Mouse (Mus musculus): Measurements from ENCODE around the gene Hacd4. TPM values are rescaled to one million over a fixed set of nuclear protein-coding genes. Genes with fewer than 3 reads are reported as not detected.

Gene Hacd4
- total and polyA plus RNA-seq, 2 experiments from 2014 or later: 3.7 to 4.7 TPM

DNA sequence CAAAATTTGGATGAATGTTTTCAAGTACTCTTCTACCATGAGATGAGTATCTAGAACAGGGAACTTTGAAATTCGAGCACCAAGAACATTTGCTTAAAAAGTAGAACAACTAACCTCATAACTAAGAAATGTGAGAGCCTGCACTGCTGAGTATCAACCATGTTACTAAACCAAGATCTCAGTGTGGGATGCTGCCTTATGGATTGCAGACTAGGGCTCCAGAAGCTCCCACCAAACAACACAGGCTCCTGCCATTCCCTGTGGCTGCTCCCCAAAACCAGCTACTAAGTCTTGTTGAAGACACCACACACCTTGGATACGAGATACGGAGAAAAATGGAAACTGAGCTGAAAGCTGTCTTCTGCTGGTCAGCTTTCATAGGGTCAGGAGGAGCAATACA is 37.4 kb upstream of the Hacd4 start:
- no peaks in the 10 kb centered on the region for H3K4me1 ChIP-seq (ENCODE audit: insufficient read depth, low read length)
- no peak overlapping the region for H3K4me3 ChIP-seq (ENCODE audit: low read depth, low read length)
- ATAC-seq (ENCODE audit: low FRiP score): no peak
- no peak overlapping the region for H3K9ac ChIP-seq (replicated peaks; ENCODE audit: low read length, poor library complexity, severe bottlenecking)
- 91% methylated on average over 3 of the region's 3 CpGs for WGBS
- H3K9me3 ChIP-seq (ENCODE audit: low read length): no peaks in the 10 kb centered on the region
- H3K27me3 ChIP-seq (ENCODE audit: insufficient read depth, low read length): no peaks in the 10 kb centered on the region
- no peaks in the 10 kb centered on the region for H3K36me3 ChIP-seq (ENCODE audit: insufficient read depth, low read length)
- no peak overlapping the region for H3K4me2 ChIP-seq (ENCODE audit: low read depth, low read length, poor library complexity, severe bottlenecking)
- no peak for TF ChIP-seq CTCF (IDR thresholded peaks at IDR 0.05)
- DNase-seq (ENCODE audit: low spot score): no peak
- H3K27ac ChIP-seq (ENCODE audit: low read depth, low read length): no peak overlapping the region

DNA sequence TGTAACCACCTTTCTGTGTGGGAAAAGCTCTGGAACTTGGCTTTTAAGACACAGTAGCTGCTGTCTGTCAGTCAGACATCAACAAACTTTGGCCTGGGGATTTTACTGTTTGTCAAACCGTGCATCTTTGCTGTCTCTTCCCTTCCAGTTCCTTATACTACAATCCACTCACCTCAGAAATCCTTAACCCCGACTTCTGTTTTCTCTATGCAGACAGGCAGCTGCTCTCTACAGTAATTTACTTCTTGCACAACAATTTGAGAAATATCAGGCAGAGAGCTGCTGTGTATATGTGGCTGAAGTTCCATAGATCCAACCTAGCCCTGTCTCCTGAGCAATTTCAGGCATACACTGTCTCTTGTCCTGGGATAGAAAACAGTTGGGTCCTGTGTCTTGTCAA is 32.8 kb upstream of the Hacd4 start:
- H3K4me2 ChIP-seq (ENCODE audit: low read depth, low read length, poor library complexity, severe bottlenecking): no peak overlapping the region
- H3K4me1 ChIP-seq (ENCODE audit: insufficient read depth, low read length): no peaks in the 10 kb centered on the region
- H3K36me3 ChIP-seq (ENCODE audit: insufficient read depth, low read length): no peaks in the 10 kb centered on the region
- no peaks in the 10 kb centered on the region for H3K9me3 ChIP-seq (ENCODE audit: low read length)
- ATAC-seq (ENCODE audit: low FRiP score) (no peak), DNase-seq (ENCODE audit: low spot score) (no peak)
- no peak overlapping the region for H3K9ac ChIP-seq (replicated peaks; ENCODE audit: low read length, poor library complexity, severe bottlenecking)
- no peaks in the 10 kb centered on the region for H3K27me3 ChIP-seq (ENCODE audit: insufficient read depth, low read length)
- TF ChIP-seq CTCF (IDR thresholded peaks at IDR 0.05): no peak
- H3K4me3 ChIP-seq (ENCODE audit: low read depth, low read length): no peak overlapping the region
- 69% methylated on average over 2 of the region's 2 CpGs for WGBS
- H3K27ac ChIP-seq (ENCODE audit: low read depth, low read length): no peak overlapping the region

DNA sequence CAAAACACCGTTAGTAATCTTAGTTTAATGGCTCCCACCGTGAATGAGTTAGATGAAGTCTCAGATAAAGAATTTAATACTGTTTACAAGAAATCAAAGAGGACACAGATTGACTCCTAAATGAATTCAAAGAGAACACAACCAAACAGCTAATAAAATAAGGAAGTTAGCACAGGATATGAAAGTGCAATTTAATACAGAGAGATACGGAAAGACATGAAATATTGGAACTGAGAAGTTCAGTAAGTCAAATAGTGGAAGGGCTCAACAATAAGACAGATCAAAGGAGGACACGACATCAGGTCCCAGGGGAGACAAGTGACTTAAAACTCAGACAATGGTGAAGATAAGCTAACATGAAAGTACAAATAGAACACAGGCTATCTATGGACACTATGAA is 25.8 kb upstream of the Hacd4 start:
- no peak for TF ChIP-seq CTCF (IDR thresholded peaks at IDR 0.05)
- no peaks in the 10 kb centered on the region for H3K36me3 ChIP-seq (ENCODE audit: insufficient read depth, low read length)
- no peak overlapping the region for H3K9ac ChIP-seq (replicated peaks; ENCODE audit: low read length, poor library complexity, severe bottlenecking)
- WGBS: 77% methylated on average over 4 of the region's 4 CpGs
- ATAC-seq (ENCODE audit: low FRiP score) (no peak), DNase-seq (ENCODE audit: low spot score) (no peak)
- no peak overlapping the region for H3K4me3 ChIP-seq (ENCODE audit: low read depth, low read length)
- no peak overlapping the region for H3K27ac ChIP-seq (ENCODE audit: low read depth, low read length)
- H3K4me1 ChIP-seq (ENCODE audit: insufficient read depth, low read length): no peaks in the 10 kb centered on the region
- H3K4me2 ChIP-seq (ENCODE audit: low read depth, low read length, poor library complexity, severe bottlenecking): no peak overlapping the region
- H3K9me3 ChIP-seq (ENCODE audit: low read length): no peaks in the 10 kb centered on the region
- no peaks in the 10 kb centered on the region for H3K27me3 ChIP-seq (ENCODE audit: insufficient read depth, low read length)

- Histone ChIP-seq H3K27ac (ENCODE audit: low read depth, low read length) (no peak overlapping the region), H3K36me3 (ENCODE audit: insufficient read depth, low read length) (no peaks in the 10 kb centered on the region), H3K4me1 (ENCODE audit: insufficient read depth, low read length) (no peaks in the 10 kb centered on the region), H3K9ac (replicated peaks; ENCODE audit: low read length, poor library complexity, severe bottlenecking) (no peak overlapping the region), H3K27me3 (ENCODE audit: insufficient read depth, low read length) (no peaks in the 10 kb centered on the region), H3K9me3 (ENCODE audit: low read length) (no peaks in the 10 kb centered on the region), H3K4me3 (ENCODE audit: low read depth, low read length) (no peak overlapping the region), H3K4me2 (ENCODE audit: low read depth, low read length, poor library complexity, severe bottlenecking) (no peak overlapping the region)
- DNase-seq (ENCODE audit: low spot score): no peak
- ATAC-seq (ENCODE audit: low FRiP score): no peak
- TF ChIP-seq CTCF (IDR thresholded peaks at IDR 0.05): no peak
- WGBS: 77% methylated on average over 8 of the region's 8 CpGs
Measured at GRCm38 (mm10) chr4:88462981-88463646, 24.4 kb upstream of the Hacd4 start.

GRCm38 (mm10) chr4:88462501-88462900 is 23.8 kb upstream of the Hacd4 start:
- ATAC-seq (ENCODE audit: low FRiP score): no peak

GRCm38 (mm10) chr4:88461315-88461714 is 22.6 kb upstream of the Hacd4 start:
- no peak overlapping the region for H3K9ac ChIP-seq (replicated peaks; ENCODE audit: low read length, poor library complexity, severe bottlenecking)
- TF ChIP-seq CTCF (IDR thresholded peaks at IDR 0.05): no peak
- no peaks in the 10 kb centered on the region for H3K27me3 ChIP-seq (ENCODE audit: insufficient read depth, low read length)
- H3K4me2 ChIP-seq (ENCODE audit: low read depth, low read length, poor library complexity, severe bottlenecking): no peak overlapping the region
- WGBS: 70% methylated on average over 2 of the region's 2 CpGs
- ATAC-seq (ENCODE audit: low FRiP score) (no peak), DNase-seq (ENCODE audit: low spot score) (no peak)
- H3K27ac ChIP-seq (ENCODE audit: low read depth, low read length): no peak overlapping the region
- no peaks in the 10 kb centered on the region for H3K36me3 ChIP-seq (ENCODE audit: insufficient read depth, low read length)
- no peaks in the 10 kb centered on the region for H3K4me1 ChIP-seq (ENCODE audit: insufficient read depth, low read length)
- no peaks in the 10 kb centered on the region for H3K9me3 ChIP-seq (ENCODE audit: low read length)
- no peak overlapping the region for H3K4me3 ChIP-seq (ENCODE audit: low read depth, low read length)

More at GRCm38 (mm10) chr4:88462501-88462900, 23.8 kb upstream of the Hacd4 start:
- no peak overlapping the region for H3K9ac ChIP-seq (replicated peaks; ENCODE audit: low read length, poor library complexity, severe bottlenecking)
- DNase-seq (ENCODE audit: low spot score): no peak
- H3K27me3 ChIP-seq (ENCODE audit: insufficient read depth, low read length): no peaks in the 10 kb centered on the region
- H3K9me3 ChIP-seq (ENCODE audit: low read length): no peaks in the 10 kb centered on the region
- H3K4me3 ChIP-seq (ENCODE audit: low read depth, low read length): no peak overlapping the region
- 89% methylated on average over 1 of the region's 1 CpGs for WGBS
- no peaks in the 10 kb centered on the region for H3K36me3 ChIP-seq (ENCODE audit: insufficient read depth, low read length)
- TF ChIP-seq CTCF (IDR thresholded peaks at IDR 0.05): no peak
- no peaks in the 10 kb centered on the region for H3K4me1 ChIP-seq (ENCODE audit: insufficient read depth, low read length)
- H3K4me2 ChIP-seq (ENCODE audit: low read depth, low read length, poor library complexity, severe bottlenecking): no peak overlapping the region
- H3K27ac ChIP-seq (ENCODE audit: low read depth, low read length): no peak overlapping the region

All from midbrain, postnatal 0 days (tissue).